Mouse (Mus musculus) neural tube, embryonic 11.5 days (tissue): ENCODE measurements around the gene Trmt11. TPM values are rescaled to one million over a fixed set of nuclear protein-coding genes. Genes with fewer than 3 reads are reported as not detected.
"Not testable (repeated sequence)": the region's sequence is repeated elsewhere in the genome, so short reads cannot be mapped to it uniquely, and the experiment has no call there.

Experiments used
- ATAC-seq: fragments of 200-750 bp; cut with Nextera tagmentation; 2 replicates; pipeline ENCODE4 v1.8.0; 2017; ENCODE audit warnings: moderate number of reproducible peaks, mild to moderate bottlenecking, moderate TSS enrichment, moderate library complexity; ENCODE audit not compliant: insufficient read depth, low FRiP score, low TSS enrichment
- DNase-seq: peaks from one replicate; pipeline ENCODE4 v3.0.0-alpha.2; 2015; ENCODE audit warnings: low spot score
- H3K27ac ChIP-seq: fragments of 300-500 bp; sonication (generic); 2 replicates; pipeline ENCODE4 v1.5.1; 2014; ENCODE audit warnings: low read depth, mild to moderate bottlenecking, low read length
- H3K27me3 ChIP-seq: fragments of 300-500 bp; sonication (generic); 2 replicates; pipeline ENCODE4 v1.6.1; 2014; ENCODE audit warnings: mild to moderate bottlenecking, low read length, mixed read lengths; ENCODE audit not compliant: control insufficient read depth, insufficient read depth
- H3K36me3 ChIP-seq: fragments of 300-500 bp; sonication (generic); 2 replicates; pipeline ENCODE4 v1.6.1; 2014; ENCODE audit warnings: mild to moderate bottlenecking, low read length, moderate library complexity, mixed read lengths; ENCODE audit not compliant: control insufficient read depth, insufficient read depth
- H3K4me1 ChIP-seq: fragments of 300-500 bp; sonication (generic); 2 replicates; pipeline ENCODE4 v1.6.1; 2014; ENCODE audit warnings: low read length, mixed read lengths; ENCODE audit not compliant: control insufficient read depth, insufficient read depth
- H3K4me2 ChIP-seq: fragments of 300-500 bp; sonication (generic); 2 replicates; pipeline ENCODE4 v1.6.1; 2014; ENCODE audit warnings: low read depth, mild to moderate bottlenecking, moderate library complexity
- H3K4me3 ChIP-seq: fragments of 300-500 bp; sonication (generic); 2 replicates; pipeline ENCODE4 v1.5.1; 2014; ENCODE audit warnings: low read depth, low read length
- H3K9ac ChIP-seq: fragments of 300-500 bp; sonication (generic); 2 replicates; pipeline ENCODE4 v1.6.1; 2014; ENCODE audit warnings: mild to moderate bottlenecking, low read length
- H3K9me3 ChIP-seq: fragments of 300-500 bp; sonication (generic); 2 replicates; pipeline ENCODE4 v1.6.1; 2016; ENCODE audit warnings: low read length; ENCODE audit not compliant: control insufficient read depth
- WGBS: fragments of 180-500 bp; shearing (Covaris S2); extraction: QIAGEN DNeasy Blood & Tissue Kit; methylation state at CpG from one replicate; pipeline ENCODE4 v1.1.7; 2014; 5-methylcytosine and 5-hydroxymethylcytosine counted together
- polyA plus RNA-seq: library from polyadenylated mRNA; unstranded; fragments of >200 nt; fragmentation: Nextera tagmentation; extraction: Ambion mirVana; gene quantifications from 2 replicates; pipeline ENCODE4 v1.2.1, GENCODE M21; 2014

Trmt11 gene
- polyA plus RNA-seq, 1 experiment from 2014 or later = 27.6 TPM

DNA sequence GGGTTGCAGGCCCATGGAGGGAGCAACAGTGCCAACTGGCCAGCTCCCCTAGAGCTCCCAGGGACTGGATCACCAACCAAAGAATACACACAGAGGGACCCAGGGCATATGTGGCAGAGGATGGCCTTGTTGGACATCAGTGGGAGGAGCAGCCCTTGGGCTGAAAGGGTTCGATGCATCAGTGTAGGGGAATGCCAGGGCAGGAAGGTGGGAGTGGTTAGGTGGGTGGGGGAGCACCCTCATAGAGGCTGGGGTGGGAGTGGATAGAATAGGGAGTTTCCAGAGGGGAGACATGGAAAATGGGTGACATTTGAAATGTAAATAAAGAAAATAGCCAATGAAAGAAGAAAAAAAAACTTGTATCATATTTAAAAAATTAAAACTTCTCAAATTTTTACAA is 97.8 kb downstream of the Trmt11 start:
- Histone ChIP-seq H3K9ac (no peak overlapping the region), H3K4me2 (no peak overlapping the region), H3K4me1 (no peaks in the 10 kb centered on the region), H3K9me3 (no peaks in the 10 kb centered on the region), H3K36me3 (no peaks in the 10 kb centered on the region), H3K4me3 (no peak overlapping the region), H3K27ac (no peak overlapping the region), H3K27me3 (no peaks in the 10 kb centered on the region)
- ATAC-seq (no peak), DNase-seq (no peak)
- WGBS = 86% methylated on average over 1 of the region's 1 CpGs

DNA sequence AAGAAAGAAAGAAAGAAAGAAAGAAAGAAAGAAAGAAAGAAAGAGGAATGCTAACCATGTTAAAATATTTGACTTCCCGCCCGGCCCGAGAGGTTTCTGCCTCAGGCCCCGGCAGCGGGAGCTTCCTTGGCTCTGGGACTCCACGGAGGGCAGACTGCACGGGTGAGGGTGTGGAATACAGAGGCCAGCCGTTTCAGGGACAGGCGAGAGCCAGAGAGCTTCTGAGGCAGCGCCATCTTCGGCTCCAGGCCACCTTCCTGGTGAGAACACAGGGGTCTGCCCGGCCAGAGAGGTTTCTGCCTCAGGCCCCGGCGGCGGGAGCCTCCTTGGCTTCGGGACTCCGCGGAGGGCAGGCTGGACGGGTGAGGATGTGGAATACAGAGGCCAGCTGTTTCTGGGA is 102.3 kb downstream of the Trmt11 start:
- H3K27ac ChIP-seq, H3K4me1 ChIP-seq, H3K9ac ChIP-seq, ATAC-seq, H3K4me3 ChIP-seq, H3K36me3 ChIP-seq, DNase-seq, H3K9me3 ChIP-seq, H3K4me2 ChIP-seq, H3K27me3 ChIP-seq: not testable (repeated sequence)
- whole genome bisulfite sequencing = 86% methylated on average over 19 of the region's 19 CpGs

Other genes with a start within 250 kb of the Trmt11 start
- gene Hint3, start 28.9 kb upstream of the Trmt11 start, polyA plus RNA-seq = 17.8 and 18.1 TPM in 2 replicates
- gene Ncoa7, start 202.6 kb upstream of the Trmt11 start, polyA plus RNA-seq = 7.4 and 7.9 TPM in 2 replicates
- 4.6 and 5.0 TPM in 2 replicates for gene Hey2, start 242.1 kb upstream of the Trmt11 start, polyA plus RNA-seq